Mouse (Mus musculus): ENCODE measurements around the gene Cmbl. TPM values are rescaled to one million over a fixed set of nuclear protein-coding genes. Genes with fewer than 3 reads are reported as not detected.

Gene Cmbl
- polyA plus RNA-seq, 1 experiment from 2014 or later = 1.6 TPM

- Histone ChIP-seq H3K27me3 (ENCODE audit: control insufficient read depth, insufficient read depth, low read length) (no peaks in the 10 kb centered on the region), H3K9me3 (ENCODE audit: control insufficient read depth, low read length) (no peaks in the 10 kb centered on the region), H3K4me1 (ENCODE audit: control insufficient read depth, insufficient read depth, low read length) (peaks cover 13% of the 10 kb centered on the region), H3K4me3 (ENCODE audit: low read depth, low read length) (peak overlapping the region; percentile 93), H3K36me3 (ENCODE audit: control insufficient read depth, insufficient read depth, low read length) (peaks cover 4% of the 10 kb centered on the region), H3K27ac (ENCODE audit: low read depth, low read length) (peak overlapping the region; percentile 63; the same call in 1 of the 2 replicates), H3K9ac (ENCODE audit: low read length) (peak overlapping the region; percentile 99), H3K4me2 (peak overlapping the region; percentile 60)
- DNase-seq (ENCODE audit: low spot score, missing footprints) (peak; percentile 89), ATAC-seq (ENCODE audit: low FRiP score) (peak; percentile 59)
- 13% methylated on average over 15 of the region's 15 CpGs for WGBS
Observed at GRCm38 (mm10) chr15:31602426-31602825, 37.2 kb downstream of the Cmbl start.

GRCm38 (mm10) chr15:31603113-31603512, 37.9 kb downstream of the Cmbl start:
- DNase-seq (ENCODE audit: low spot score, missing footprints) = no peak
- WGBS = 86% methylated on average over 13 of the region's 13 CpGs
- Histone ChIP-seq H3K4me3 (ENCODE audit: low read depth, low read length) (no peak overlapping the region), H3K9ac (ENCODE audit: low read length) (no peak overlapping the region), H3K36me3 (ENCODE audit: control insufficient read depth, insufficient read depth, low read length) (no peaks in the 10 kb centered on the region), H3K4me1 (ENCODE audit: control insufficient read depth, insufficient read depth, low read length) (peaks cover 13% of the 10 kb centered on the region), H3K4me2 (peak overlapping the region; percentile 60; the same call in 1 of the 2 replicates), H3K9me3 (ENCODE audit: control insufficient read depth, low read length) (no peaks in the 10 kb centered on the region), H3K27ac (ENCODE audit: low read depth, low read length) (no peak overlapping the region), H3K27me3 (ENCODE audit: control insufficient read depth, insufficient read depth, low read length) (no peaks in the 10 kb centered on the region)
- no peak for ATAC-seq (ENCODE audit: low FRiP score)

GRCm38 (mm10) chr15:31606821-31607220, 41.6 kb downstream of the Cmbl start:
- no peaks in the 10 kb centered on the region for H3K4me1 ChIP-seq (ENCODE audit: control insufficient read depth, insufficient read depth, low read length)
- no peak for ATAC-seq (ENCODE audit: low FRiP score)

GRCm38 (mm10) chr15:31611027-31611426, 45.8 kb downstream of the Cmbl start:
- no peak overlapping the region for H3K9ac ChIP-seq (ENCODE audit: low read length)
- WGBS = 71% methylated on average over 3 of the region's 3 CpGs
- H3K4me1 ChIP-seq (ENCODE audit: control insufficient read depth, insufficient read depth, low read length) = no peaks in the 10 kb centered on the region
- no peak overlapping the region for H3K4me3 ChIP-seq (ENCODE audit: low read depth, low read length)
- H3K9me3 ChIP-seq (ENCODE audit: control insufficient read depth, low read length) = no peaks in the 10 kb centered on the region
- ATAC-seq (ENCODE audit: low FRiP score) (no peak), DNase-seq (ENCODE audit: low spot score, missing footprints) (no peak)
- no peak overlapping the region for H3K4me2 ChIP-seq
- H3K36me3 ChIP-seq (ENCODE audit: control insufficient read depth, insufficient read depth, low read length) = peaks cover 3% of the 10 kb centered on the region; the same call in 1 of the 2 replicates
- H3K27me3 ChIP-seq (ENCODE audit: control insufficient read depth, insufficient read depth, low read length) = no peaks in the 10 kb centered on the region
- no peak overlapping the region for H3K27ac ChIP-seq (ENCODE audit: low read depth, low read length)

More at GRCm38 (mm10) chr15:31606821-31607220, 41.6 kb downstream of the Cmbl start:
- Histone ChIP-seq H3K9ac (ENCODE audit: low read length) (no peak overlapping the region), H3K9me3 (ENCODE audit: control insufficient read depth, low read length) (no peaks in the 10 kb centered on the region), H3K27ac (ENCODE audit: low read depth, low read length) (no peak overlapping the region), H3K4me3 (ENCODE audit: low read depth, low read length) (no peak overlapping the region), H3K4me2 (no peak overlapping the region), H3K27me3 (ENCODE audit: control insufficient read depth, insufficient read depth, low read length) (no peaks in the 10 kb centered on the region), H3K36me3 (ENCODE audit: control insufficient read depth, insufficient read depth, low read length) (peaks cover 2% of the 10 kb centered on the region; the same call in 1 of the 2 replicates)
- WGBS = 77% methylated on average over 6 of the region's 6 CpGs
- no peak for DNase-seq (ENCODE audit: low spot score, missing footprints)

GRCm38 (mm10) chr15:31611976-31612375, 46.8 kb downstream of the Cmbl start:
- ATAC-seq (ENCODE audit: low FRiP score) (no peak), DNase-seq (ENCODE audit: low spot score, missing footprints) (no peak)
- Histone ChIP-seq H3K4me1 (ENCODE audit: control insufficient read depth, insufficient read depth, low read length) (no peaks in the 10 kb centered on the region), H3K36me3 (ENCODE audit: control insufficient read depth, insufficient read depth, low read length) (peaks cover 5% of the 10 kb centered on the region; the same call in 1 of the 2 replicates), H3K4me2 (no peak overlapping the region), H3K9me3 (ENCODE audit: control insufficient read depth, low read length) (no peaks in the 10 kb centered on the region), H3K27ac (ENCODE audit: low read depth, low read length) (no peak overlapping the region), H3K9ac (ENCODE audit: low read length) (no peak overlapping the region), H3K4me3 (ENCODE audit: low read depth, low read length) (no peak overlapping the region), H3K27me3 (ENCODE audit: control insufficient read depth, insufficient read depth, low read length) (no peaks in the 10 kb centered on the region)
- WGBS = 86% methylated on average over 4 of the region's 4 CpGs

GRCm38 (mm10) chr15:31613826-31614453, 48.8 kb downstream of the Cmbl start:
- Histone ChIP-seq H3K27me3 (ENCODE audit: control insufficient read depth, insufficient read depth, low read length) (no peaks in the 10 kb centered on the region), H3K27ac (ENCODE audit: low read depth, low read length) (no peak overlapping the region), H3K9me3 (ENCODE audit: control insufficient read depth, low read length) (no peaks in the 10 kb centered on the region), H3K36me3 (ENCODE audit: control insufficient read depth, insufficient read depth, low read length) (peaks cover 8% of the 10 kb centered on the region; the same call in 1 of the 2 replicates), H3K4me1 (ENCODE audit: control insufficient read depth, insufficient read depth, low read length) (no peaks in the 10 kb centered on the region), H3K9ac (ENCODE audit: low read length) (no peak overlapping the region), H3K4me2 (no peak overlapping the region), H3K4me3 (ENCODE audit: low read depth, low read length) (no peak overlapping the region)
- ATAC-seq (ENCODE audit: low FRiP score) (no peak), DNase-seq (ENCODE audit: low spot score, missing footprints) (no peak)
- 91% methylated on average over 6 of the region's 6 CpGs for WGBS

- 94% methylated on average over 2 of the region's 2 CpGs for WGBS
Observed at GRCm38 (mm10) chr15:31614666-31615065, 49.5 kb downstream of the Cmbl start.

GRCm38 (mm10) chr15:31617261-31617660, 52.1 kb downstream of the Cmbl start:
- no peak overlapping the region for H3K9ac ChIP-seq (ENCODE audit: low read length)
- no peak overlapping the region for H3K4me2 ChIP-seq
- ATAC-seq (ENCODE audit: low FRiP score) (no peak), DNase-seq (ENCODE audit: low spot score, missing footprints) (no peak)
- H3K36me3 ChIP-seq (ENCODE audit: control insufficient read depth, insufficient read depth, low read length) = peaks cover 7% of the 10 kb centered on the region
- H3K4me3 ChIP-seq (ENCODE audit: low read depth, low read length) = no peak overlapping the region
- H3K27me3 ChIP-seq (ENCODE audit: control insufficient read depth, insufficient read depth, low read length) = no peaks in the 10 kb centered on the region
- H3K27ac ChIP-seq (ENCODE audit: low read depth, low read length) = no peak overlapping the region
- H3K9me3 ChIP-seq (ENCODE audit: control insufficient read depth, low read length) = no peaks in the 10 kb centered on the region
- WGBS = 95% methylated on average over 9 of the region's 9 CpGs
- no peaks in the 10 kb centered on the region for H3K4me1 ChIP-seq (ENCODE audit: control insufficient read depth, insufficient read depth, low read length)

More at GRCm38 (mm10) chr15:31614666-31615065, 49.5 kb downstream of the Cmbl start:
- Histone ChIP-seq H3K4me1 (ENCODE audit: control insufficient read depth, insufficient read depth, low read length) (no peaks in the 10 kb centered on the region), H3K4me3 (ENCODE audit: low read depth, low read length) (no peak overlapping the region), H3K27me3 (ENCODE audit: control insufficient read depth, insufficient read depth, low read length) (no peaks in the 10 kb centered on the region), H3K4me2 (no peak overlapping the region), H3K9ac (ENCODE audit: low read length) (no peak overlapping the region), H3K27ac (ENCODE audit: low read depth, low read length) (no peak overlapping the region), H3K36me3 (ENCODE audit: control insufficient read depth, insufficient read depth, low read length) (peaks cover 8% of the 10 kb centered on the region; the same call in 1 of the 2 replicates), H3K9me3 (ENCODE audit: control insufficient read depth, low read length) (no peaks in the 10 kb centered on the region)
- DNase-seq (ENCODE audit: low spot score, missing footprints) (no peak), ATAC-seq (ENCODE audit: low FRiP score) (no peak)

GRCm38 (mm10) chr15:31619521-31619920, 54.3 kb downstream of the Cmbl start:
- Histone ChIP-seq H3K27ac (ENCODE audit: low read depth, low read length) (no peak overlapping the region), H3K36me3 (ENCODE audit: control insufficient read depth, insufficient read depth, low read length) (peaks cover 7% of the 10 kb centered on the region), H3K4me1 (ENCODE audit: control insufficient read depth, insufficient read depth, low read length) (no peaks in the 10 kb centered on the region), H3K9ac (ENCODE audit: low read length) (no peak overlapping the region), H3K27me3 (ENCODE audit: control insufficient read depth, insufficient read depth, low read length) (no peaks in the 10 kb centered on the region), H3K4me3 (ENCODE audit: low read depth, low read length) (no peak overlapping the region), H3K9me3 (ENCODE audit: control insufficient read depth, low read length) (no peaks in the 10 kb centered on the region), H3K4me2 (no peak overlapping the region)
- DNase-seq (ENCODE audit: low spot score, missing footprints) = no peak
- 94% methylated on average over 8 of the region's 8 CpGs for WGBS
- no peak for ATAC-seq (ENCODE audit: low FRiP score)
